Mouse (Mus musculus): ENCODE measurements at regions not wholly inside any gene's neighbourhood (a gene's known extent, or its start where the extent isn't known, plus 50 kb on each side); places are given as distances from the start of the nearest gene placed in this dataset.

GRCm38 (mm10) chr5:116886181-116887136 is 229.5 kb downstream of the Suds3 start:
- TF ChIP-seq CTCF (IDR thresholded peaks at IDR 0.05; ENCODE audit: control insufficient read depth, insufficient read depth, insufficient replicate concordance, low read depth, low read length) (no peak), POLR2A (IDR thresholded peaks at IDR 0.05; ENCODE audit: control insufficient read depth, low read depth, low read length) (no peak)

Measured in testis, adult 2 months (tissue).